8 mouse cellular contexts compared by ENCODE assay signal in genomic region chr9:7050588-7050987, GRCm38 (mm10).
DNase-seq lines count a peak whose midpoint lies in the region.

No protein-coding gene starts in this region.

- peak; percentile 18 to 25 for DNase-seq in heart, postnatal 10 days
- DNase-seq in heart, adult 8-10 months (ENCODE audit: low spot score): no peak
- DNase-seq in 416B (ENCODE audit: low read depth) (peak; percentile 58), NIH3T3 (ENCODE audit: low read depth) (peak; percentile 65)
- peak; percentile 6 for DNase-seq in embryo, embryonic 9.5 days (ENCODE audit: extremely low spot score)
- DNase-seq in lung, postnatal 10 days: peak; percentile 18
- DNase-seq in spleen, postnatal 4 days (ENCODE audit: low spot score in 2 of 2): no peak
- DNase-seq in urinary bladder, postnatal 14 days (ENCODE audit: low spot score): no peak

- intact Hi-C loops in heart, postnatal 10 days (cut with DNase I): no loop called here

Comparison
In these comparisons a context has a peak if more than half of its experiments do, and no peak if none do; other contexts are left out.
1. DNase-seq: peak in heart, postnatal 10 days (2 of 2), 416B (single experiment), NIH3T3 (single experiment), embryo, embryonic 9.5 days (single experiment) and lung, postnatal 10 days (single experiment); none in heart, adult 8-10 months (single experiment), spleen, postnatal 4 days (0 of 2) and urinary bladder, postnatal 14 days (single experiment).